Mouse (Mus musculus) stomach, postnatal 0 days (tissue): ENCODE measurements around the gene Rabep1. TPM values are rescaled to one million over a fixed set of nuclear protein-coding genes. Genes with fewer than 3 reads are reported as not detected.

Experiments
- ATAC-seq: fragments of 200-750 bp; cut with Nextera tagmentation; 2 replicates; pipeline ENCODE4 v1.8.0; 2017; ENCODE audit not compliant: low FRiP score, low TSS enrichment
- DNase-seq: peaks from one replicate; pipeline ENCODE4 v3.0.0-alpha.2; 2016; ENCODE audit warnings: low spot score
- H3K27ac ChIP-seq: fragments of 300-500 bp; sonication (generic); replicated peaks from 2 replicates; pipeline ENCODE4 v1.5.1; 2014; ENCODE audit warnings: mild to moderate bottlenecking, control low read depth
- H3K27me3 ChIP-seq: fragments of 300-500 bp; sonication (generic); 2 replicates; pipeline ENCODE4 v1.6.1; 2014; ENCODE audit warnings: low read length; ENCODE audit not compliant: control insufficient read depth, insufficient read depth
- H3K36me3 ChIP-seq: fragments of 300-500 bp; sonication (generic); 2 replicates; pipeline ENCODE4 v1.6.1; 2014; ENCODE audit warnings: low read length, mixed read lengths; ENCODE audit not compliant: control insufficient read depth, insufficient read depth
- H3K4me1 ChIP-seq: fragments of 300-500 bp; sonication (generic); replicated peaks from 2 replicates; pipeline ENCODE4 v1.6.1; 2014; ENCODE audit warnings: antibody characterized with exemption; ENCODE audit not compliant: control insufficient read depth, insufficient read depth
- H3K4me2 ChIP-seq: fragments of 300-500 bp; sonication (generic); replicated peaks from 2 replicates; pipeline ENCODE4 v1.6.1; 2014; ENCODE audit warnings: low read depth, mild to moderate bottlenecking, control low read depth, moderate library complexity
- H3K4me3 ChIP-seq: fragments of 300-500 bp; sonication (generic); 2 replicates; pipeline ENCODE4 v1.5.1; 2014; ENCODE audit warnings: low read depth, low read length, control low read depth
- H3K9ac ChIP-seq: fragments of 300-500 bp; sonication (generic); 2 replicates; pipeline ENCODE4 v1.6.1; 2014; ENCODE audit warnings: mild to moderate bottlenecking, low read length, control low read depth, mixed read lengths
- H3K9me3 ChIP-seq: fragments of 300-500 bp; sonication (generic); 2 replicates; pipeline ENCODE4 v1.6.1; 2016; ENCODE audit warnings: low read length; ENCODE audit not compliant: control insufficient read depth
- CTCF ChIP-seq: IDR thresholded peaks from 2 replicates; pipeline ENCODE4 v1.5.1; 2016; ENCODE audit warnings: antibody characterized with exemption, low read depth, mild to moderate bottlenecking, moderate library complexity
- EP300 ChIP-seq: optimal IDR thresholded peaks from 2 replicates; pipeline ENCODE3; 2016; ENCODE audit warnings: antibody characterized with exemption
- WGBS: fragments of 180-500 bp; shearing (Covaris S2); extraction: QIAGEN DNeasy Blood & Tissue Kit; methylation state at CpG from one replicate; pipeline ENCODE4 v1.1.7; 2014; 5-methylcytosine and 5-hydroxymethylcytosine counted together
- polyA plus RNA-seq: library from polyadenylated mRNA; unstranded; fragments of >200 nt; fragmentation: Nextera tagmentation; extraction: Ambion mirVana; gene quantifications from 2 replicates; pipeline ENCODE4 v1.2.1, GENCODE M21; 2015

The Rabep1 gene
- polyA plus RNA-seq, 1 experiment from 2014 or later: 17.5 TPM

DNA sequence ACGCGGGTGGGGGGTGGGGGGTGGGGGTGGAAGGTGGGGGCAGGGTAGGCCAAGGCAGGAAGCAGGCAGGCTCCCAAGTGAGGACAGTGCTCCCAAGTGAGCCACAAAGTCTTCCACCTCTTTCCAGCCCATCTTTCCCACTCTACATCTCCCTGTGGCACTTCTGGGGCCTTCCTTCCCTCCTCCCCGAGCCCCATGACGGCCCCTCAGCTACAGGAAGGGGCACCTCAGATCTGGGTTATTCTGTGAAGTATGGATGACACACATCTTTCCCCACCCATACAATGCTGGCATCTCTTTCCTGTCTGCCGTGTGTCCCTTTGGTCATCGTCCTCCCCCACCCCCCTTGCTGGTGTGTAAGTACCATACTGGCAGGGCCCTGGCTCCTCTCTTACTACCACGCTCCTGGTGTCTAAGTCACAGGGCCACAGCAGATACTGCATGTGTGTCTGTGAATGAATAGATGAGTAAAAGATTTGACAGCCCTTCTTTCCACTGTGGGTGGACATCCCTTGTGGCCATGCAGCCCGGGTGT, 38.9 kb upstream of the Rabep1 start:
- Histone ChIP-seq H3K4me3 (no peak overlapping the region), H3K4me2 (no peak overlapping the region), H3K4me1 (no peaks in the 10 kb centered on the region), H3K9ac (no peak overlapping the region), H3K27me3 (no peaks in the 10 kb centered on the region), H3K36me3 (no peaks in the 10 kb centered on the region), H3K27ac (no peak overlapping the region; the same call in none of the 2 replicates), H3K9me3 (no peaks in the 10 kb centered on the region)
- no peak for TF ChIP-seq CTCF
- TF ChIP-seq EP300: no peak
- 64% methylated on average over 8 of the region's 8 CpGs for WGBS
- DNase-seq: no peak
- ATAC-seq: no peak

DNA sequence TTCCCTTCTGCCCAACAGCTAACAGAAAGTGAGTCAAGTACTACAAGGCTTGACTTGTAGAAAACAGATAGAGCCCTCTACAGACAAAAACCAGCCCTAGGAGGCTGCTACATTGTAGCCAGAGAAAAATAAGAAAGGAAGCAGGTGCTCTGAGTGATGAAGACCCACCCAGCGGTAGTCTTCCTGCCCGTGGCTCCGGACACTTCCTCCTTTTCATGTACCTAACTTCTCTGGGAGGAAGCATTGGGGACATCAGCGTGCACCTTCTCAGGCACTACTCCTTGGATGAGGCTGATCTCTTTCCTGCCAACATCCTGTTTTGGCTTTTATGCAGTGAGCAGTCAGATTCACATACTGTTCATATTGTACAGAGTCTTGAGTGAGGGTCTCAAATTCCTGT, 37.9 kb upstream of the Rabep1 start:
- no peak for ATAC-seq
- WGBS: 77% methylated on average over 4 of the region's 4 CpGs
- no peak for TF ChIP-seq EP300
- no peak for TF ChIP-seq CTCF

GRCm38 (mm10) chr11:70807630-70808029, 36.9 kb upstream of the Rabep1 start:
- no peaks in the 10 kb centered on the region for H3K27me3 ChIP-seq
- H3K9me3 ChIP-seq: no peaks in the 10 kb centered on the region
- ATAC-seq: no peak
- no peak overlapping the region for H3K4me2 ChIP-seq
- H3K4me1 ChIP-seq: no peaks in the 10 kb centered on the region
- no peaks in the 10 kb centered on the region for H3K36me3 ChIP-seq
- H3K27ac ChIP-seq: no peak overlapping the region
- H3K9ac ChIP-seq: no peak overlapping the region
- no peak overlapping the region for H3K4me3 ChIP-seq
- WGBS: 78% methylated on average over 4 of the region's 4 CpGs
- TF ChIP-seq EP300 (no peak), CTCF (no peak)
- DNase-seq: no peak

More for the DNA sequence above, 37.9 kb upstream of the Rabep1 start:
- Histone ChIP-seq H3K4me3 (no peak overlapping the region), H3K4me1 (no peaks in the 10 kb centered on the region), H3K27me3 (no peaks in the 10 kb centered on the region), H3K9ac (no peak overlapping the region), H3K36me3 (no peaks in the 10 kb centered on the region), H3K27ac (no peak overlapping the region), H3K9me3 (no peaks in the 10 kb centered on the region), H3K4me2 (no peak overlapping the region)
- no peak for DNase-seq

GRCm38 (mm10) chr11:70808101-70808500, 36.5 kb upstream of the Rabep1 start:
- Histone ChIP-seq H3K4me2 (no peak overlapping the region), H3K36me3 (no peaks in the 10 kb centered on the region), H3K4me1 (no peaks in the 10 kb centered on the region), H3K27ac (no peak overlapping the region), H3K27me3 (no peaks in the 10 kb centered on the region), H3K9me3 (no peaks in the 10 kb centered on the region), H3K4me3 (no peak overlapping the region), H3K9ac (no peak overlapping the region)
- WGBS: 56% methylated on average over 3 of the region's 3 CpGs
- no peak for ATAC-seq
- DNase-seq: no peak
- TF ChIP-seq CTCF: no peak

DNA sequence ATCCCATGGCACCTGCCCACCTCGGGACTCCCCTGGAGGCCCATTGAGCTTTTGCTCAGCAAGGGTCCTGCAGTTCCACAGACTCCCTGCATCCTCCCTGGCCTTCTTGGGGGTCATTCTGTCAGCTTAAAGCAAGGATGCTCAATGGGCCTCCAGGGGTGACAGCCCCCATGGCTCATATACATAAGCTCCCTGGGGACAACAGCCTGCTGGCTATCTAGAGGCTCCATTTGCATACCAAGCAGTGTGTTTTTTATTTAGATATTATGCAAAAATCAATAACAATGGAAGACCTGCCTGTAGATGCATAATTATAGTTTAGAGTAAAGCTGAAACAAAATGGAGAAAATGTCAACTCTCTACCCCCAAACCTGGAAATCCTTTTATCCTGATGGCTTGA, 35.6 kb upstream of the Rabep1 start:
- no peak overlapping the region for H3K27ac ChIP-seq
- no peak overlapping the region for H3K4me2 ChIP-seq
- 38% methylated on average over 1 of the region's 1 CpGs for WGBS
- H3K4me3 ChIP-seq: no peak overlapping the region
- H3K9ac ChIP-seq: no peak overlapping the region
- no peak for DNase-seq
- H3K36me3 ChIP-seq: no peaks in the 10 kb centered on the region
- TF ChIP-seq CTCF: no peak
- no peak for TF ChIP-seq EP300
- no peak for ATAC-seq
- no peaks in the 10 kb centered on the region for H3K27me3 ChIP-seq
- no peaks in the 10 kb centered on the region for H3K4me1 ChIP-seq
- H3K9me3 ChIP-seq: no peaks in the 10 kb centered on the region

DNA sequence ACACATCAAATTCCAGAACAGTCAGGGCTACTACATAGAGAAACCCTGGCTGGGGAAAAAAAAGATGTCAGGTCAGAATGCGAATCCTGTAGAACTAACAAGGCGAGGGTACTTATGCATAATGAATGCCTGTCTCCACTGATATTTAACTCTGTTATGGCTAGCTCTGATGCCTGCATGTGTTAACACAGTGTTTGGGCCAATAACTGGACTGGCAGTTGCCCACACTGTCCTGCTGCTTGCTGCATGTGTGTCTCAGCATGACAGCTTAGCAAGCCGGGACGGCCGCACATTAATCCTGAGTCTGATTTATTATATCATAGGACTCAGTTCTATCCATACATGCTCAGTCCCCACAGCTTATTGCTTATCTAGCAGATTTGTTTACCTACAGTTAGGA, 33.5 kb upstream of the Rabep1 start:
- Histone ChIP-seq H3K9me3 (no peaks in the 10 kb centered on the region), H3K36me3 (no peaks in the 10 kb centered on the region), H3K4me2 (no peak overlapping the region), H3K4me1 (no peaks in the 10 kb centered on the region), H3K27ac (no peak overlapping the region), H3K27me3 (no peaks in the 10 kb centered on the region), H3K4me3 (no peak overlapping the region), H3K9ac (no peak overlapping the region)
- WGBS: 82% methylated on average over 5 of the region's 5 CpGs
- DNase-seq: no peak
- ATAC-seq: no peak
- no peak for TF ChIP-seq EP300
- no peak for TF ChIP-seq CTCF
